Mouse (Mus musculus) liver, embryonic 14.5 days (tissue): ENCODE results near the gene Plpp2.

Experiments used
- CTCF ChIP-seq: IDR thresholded peaks from 2 replicates; pipeline ENCODE4 v1.5.1; 2016; ENCODE audit warnings: antibody characterized with exemption, low read depth, control low read depth
- EP300 ChIP-seq: IDR thresholded peaks from 2 replicates; pipeline ENCODE4 v1.6.1; 2016; ENCODE audit warnings: antibody characterized with exemption, low read depth

DNA sequence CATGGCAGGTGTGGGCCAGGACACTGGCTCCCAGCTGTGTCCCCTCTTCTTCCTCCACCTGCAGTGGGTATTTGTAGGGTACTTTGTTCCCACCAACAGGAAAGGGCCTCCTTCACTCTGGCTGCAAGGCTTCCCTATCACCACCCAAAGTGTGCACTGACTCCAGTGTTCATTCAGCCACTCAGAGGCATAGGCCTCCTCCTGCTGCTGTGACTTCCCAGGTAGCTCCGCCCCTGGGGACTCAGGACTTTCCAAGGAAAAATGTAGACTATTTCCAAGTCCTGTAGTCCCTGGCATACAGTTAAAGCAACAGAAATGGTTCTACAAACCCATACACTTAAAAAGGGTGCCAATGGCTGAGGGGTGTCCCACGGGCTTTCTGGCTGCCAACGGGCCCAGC lies 918 bp downstream of the Plpp2 start:
- TF ChIP-seq CTCF (no peak), EP300 (no peak)
